In genomic region chr17:85687421-85688235, GRCm38 (mm10) we compare ENCODE assay signal across 7 mouse cellular contexts. TPM values are rescaled to one million over a fixed set of nuclear protein-coding genes. Genes with fewer than 3 reads are reported as not detected.
DNase-seq lines count a peak whose midpoint lies in the region; ATAC-seq and TF ChIP-seq lines count a peak whose summit lies in the region.

No protein-coding gene starts in this region.

- no peaks in the 10 kb centered on the region for H3K9me3 ChIP-seq in forebrain, embryonic 12.5 days
- no peaks in the 10 kb centered on the region for H3K9me3 ChIP-seq in kidney, postnatal 0 days (replicated peaks; ENCODE audit: low read length)
- no peaks in the 10 kb centered on the region for H3K9me3 ChIP-seq in neural tube, embryonic 12.5 days

- DNase-seq in 3134 (ENCODE audit: extremely low read depth, insufficient read length, low spot score) (peak; percentile 15), ES-CJ7 (ENCODE audit: low read depth, low spot score) (peak; percentile 32)
- no peak for DNase-seq in kidney, postnatal 0 days (ENCODE audit: low spot score)
- no peak for DNase-seq in frontal cortex, postnatal 14 days (ENCODE audit: low spot score in 2 of 2)
- no peak for DNase-seq in right cerebral cortex, adult 2 months (ENCODE audit: low spot score in 2 of 2)

- peaks cover 36% of the 10 kb centered on the region for H3K4me1 ChIP-seq in forebrain, embryonic 12.5 days
- H3K4me1 ChIP-seq in kidney, postnatal 0 days (replicated peaks; ENCODE audit: insufficient read depth, low read length) = peaks cover 9% of the 10 kb centered on the region; the same call in 1 of the 2 replicates
- H3K4me1 ChIP-seq in neural tube, embryonic 12.5 days = peaks cover 26% of the 10 kb centered on the region

- TF ChIP-seq CTCF in kidney, postnatal 0 days (IDR thresholded peaks at IDR 0.05; ENCODE audit: low read depth) = no peak

- peak overlapping the region; percentile 55 for H3K9ac ChIP-seq in forebrain, embryonic 12.5 days
- peak overlapping the region; percentile 54 for H3K9ac ChIP-seq in kidney, postnatal 0 days (ENCODE audit: low read depth, low read length)
- no peak overlapping the region for H3K9ac ChIP-seq in neural tube, embryonic 12.5 days

- H3K27me3 ChIP-seq in forebrain, embryonic 12.5 days = peaks cover 97% of the 10 kb centered on the region
- H3K27me3 ChIP-seq in kidney, postnatal 0 days (ENCODE audit: insufficient read depth, low read length) = peaks cover 79% of the 10 kb centered on the region
- peaks cover 99% of the 10 kb centered on the region for H3K27me3 ChIP-seq in neural tube, embryonic 12.5 days (replicated peaks)

- WGBS in forebrain, embryonic 12.5 days = under 1% methylated on average over 90 of the region's 109 CpGs
- under 1% methylated on average over 69 of the region's 109 CpGs for WGBS in kidney, postnatal 0 days
- WGBS in neural tube, embryonic 12.5 days = under 1% methylated on average over 95 of the region's 109 CpGs

- H3K4me2 ChIP-seq in forebrain, embryonic 12.5 days = peak overlapping the region; percentile 72
- H3K4me2 ChIP-seq in kidney, postnatal 0 days (ENCODE audit: low read length) = peak overlapping the region; percentile 78
- H3K4me2 ChIP-seq in neural tube, embryonic 12.5 days (replicated peaks) = peak overlapping the region; percentile 57

- H3K4me3 ChIP-seq in forebrain, embryonic 12.5 days (replicated peaks) = peak overlapping the region; percentile 44
- H3K4me3 ChIP-seq in kidney, postnatal 0 days (replicated peaks; ENCODE audit: low read depth, low read length) = peak overlapping the region; percentile 53
- H3K4me3 ChIP-seq in neural tube, embryonic 12.5 days = peak overlapping the region; percentile 39

- ATAC-seq in forebrain, embryonic 12.5 days (ENCODE audit: low FRiP score) = no peak; the same call in 1 of the 2 replicates
- peak; percentile 47 for ATAC-seq in kidney, postnatal 0 days (replicated peaks; ENCODE audit: low FRiP score, low read depth)
- peak; percentile 49 for ATAC-seq in neural tube, embryonic 12.5 days (ENCODE audit: low FRiP score, low read depth)

- peak overlapping the region; percentile 65 for H3K27ac ChIP-seq in forebrain, embryonic 12.5 days
- H3K27ac ChIP-seq in kidney, postnatal 0 days = peak overlapping the region; percentile 42; the same call in 1 of the 2 replicates
- no peak overlapping the region for H3K27ac ChIP-seq in neural tube, embryonic 12.5 days

- H3K36me3 ChIP-seq in forebrain, embryonic 12.5 days (replicated peaks) = no peaks in the 10 kb centered on the region
- no peaks in the 10 kb centered on the region for H3K36me3 ChIP-seq in kidney, postnatal 0 days (ENCODE audit: insufficient read depth, low read length)
- no peaks in the 10 kb centered on the region for H3K36me3 ChIP-seq in neural tube, embryonic 12.5 days

RNA-seq across cellular contexts. Expression of gene Six2, which starts 0.4 kb away (rescaled TPM):
- polyA plus RNA-seq in forebrain, embryonic 12.5 days (2016; fragmentation: Nextera tagmentation; extraction: Ambion mirVana) = 6.9 and 9.5 TPM in 2 replicates
- 11.2 and 18.9 TPM in 2 replicates for polyA plus RNA-seq in kidney, postnatal 0 days (2015; fragmentation: Nextera tagmentation; extraction: Ambion mirVana)
- polyA plus RNA-seq in neural tube, embryonic 12.5 days (2016; fragmentation: Nextera tagmentation; extraction: Ambion mirVana) = 0.75 and 0.97 TPM in 2 replicates

Comparison
In these comparisons a context has a peak if more than half of its experiments do, and no peak if none do; other contexts are left out.
1. DNase-seq: peak in 3134 (single experiment) and ES-CJ7 (single experiment); none in kidney, postnatal 0 days (single experiment), frontal cortex, postnatal 14 days (0 of 2) and right cerebral cortex, adult 2 months (0 of 2).
2. Peak in every context shown above with its lines, with median percentiles within 50 percentile points of each other: H3K4me2 ChIP-seq and H3K4me3 ChIP-seq.